Mouse (Mus musculus) brain, embryonic 18.5 days (tissue): Measurements from ENCODE around the gene Pank2.
"Not testable (repeated sequence)": the region's sequence is repeated elsewhere in the genome, so short reads cannot be mapped to it uniquely, and the experiment has no call there.

ENCODE experiments used
- DNase-seq: peaks from one replicate; pipeline ENCODE4 v3.0.0-alpha.2; 2012; ENCODE audit warnings: low read depth, low spot score

Gene Pank2

DNA sequence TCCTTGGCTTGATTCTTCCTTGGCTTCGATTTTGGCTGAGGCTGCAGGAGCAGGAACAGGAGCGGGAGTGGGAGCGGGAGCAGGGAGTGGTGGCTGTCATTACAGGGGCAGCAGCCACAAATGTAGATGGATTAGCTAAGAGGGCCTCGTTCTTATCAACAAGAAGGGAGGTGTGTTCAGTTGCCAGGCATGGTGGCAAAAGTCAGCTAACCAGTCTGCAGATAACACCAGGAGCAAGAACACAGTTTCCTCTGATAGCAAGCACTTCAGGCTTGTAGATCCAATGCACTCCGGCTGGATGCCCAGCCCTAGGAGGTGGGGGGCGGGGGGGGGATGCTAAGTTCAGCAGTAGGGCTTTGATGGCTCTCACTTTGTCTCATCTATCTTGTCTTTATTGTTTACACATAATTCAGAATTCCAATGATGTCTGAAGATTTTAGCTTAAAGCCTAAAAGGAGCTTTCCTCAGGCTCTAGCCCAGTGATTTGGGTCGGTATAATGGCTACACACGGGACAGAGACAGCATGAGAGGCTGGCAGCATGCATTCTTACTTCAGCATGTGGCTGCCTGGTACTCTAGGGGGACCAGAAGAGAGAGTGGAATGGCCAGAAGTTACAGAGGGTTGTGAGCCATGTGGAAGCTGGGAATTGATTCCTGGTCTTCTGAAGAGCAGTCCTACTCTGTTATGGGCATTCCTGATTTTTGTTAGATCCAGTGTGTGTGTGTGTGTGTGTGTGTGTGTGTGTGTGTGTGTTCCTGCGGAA, 1.6 kb upstream of the Pank2 start:
- DNase-seq: no peak

- no peak for DNase-seq
Measured at GRCm38 (mm10) chr2:131261481-131262212, 648 bp upstream of the Pank2 start.

DNA sequence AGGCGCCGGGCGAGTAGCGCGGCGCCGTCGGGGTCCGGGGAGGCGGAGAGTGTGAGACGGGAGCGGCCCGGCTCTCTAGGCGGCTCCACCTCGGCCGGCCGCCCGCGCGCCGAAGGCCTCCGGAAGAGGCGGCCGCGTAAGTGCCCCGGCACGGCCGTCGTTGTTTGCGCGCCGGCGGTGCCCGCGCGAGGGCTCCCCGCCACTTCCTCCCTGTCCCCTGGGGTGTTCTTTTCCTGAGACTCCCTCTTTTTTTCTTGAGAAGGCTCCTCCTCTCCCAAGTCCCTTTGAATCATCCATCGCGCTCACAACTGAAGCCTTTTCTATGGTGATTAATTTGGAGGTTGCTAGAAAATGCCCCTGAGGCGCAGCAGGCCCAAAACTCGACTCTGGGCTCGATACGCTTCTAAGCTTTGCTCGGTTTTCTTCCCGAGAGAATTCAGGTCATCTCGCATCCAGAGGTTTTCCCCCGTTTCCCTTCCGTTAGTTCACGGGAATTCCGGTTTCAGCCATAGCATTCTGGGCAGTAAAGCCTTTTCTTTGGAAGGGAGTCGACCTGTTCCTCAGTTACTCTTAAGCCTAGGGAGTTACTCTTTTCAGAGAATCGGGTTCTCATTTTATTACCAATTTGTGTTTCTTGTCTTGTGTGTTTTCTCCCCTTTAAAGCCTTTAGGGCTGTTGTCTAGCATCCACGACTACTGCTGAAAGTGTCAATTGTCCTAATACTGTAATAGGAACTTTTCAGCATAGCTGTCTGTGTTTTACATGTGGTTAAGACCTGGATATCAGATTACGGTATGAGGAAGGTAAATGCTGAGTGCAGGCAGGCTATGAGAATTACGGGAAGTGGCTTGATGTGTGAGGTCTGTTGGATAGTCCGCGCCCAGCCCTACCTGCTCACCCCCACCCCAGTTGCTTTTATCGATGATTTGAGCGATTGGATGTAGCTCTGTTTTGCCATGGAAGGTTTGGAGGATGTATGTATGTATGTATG, 680 bp downstream of the Pank2 start:
- DNase-seq: no peak

DNA sequence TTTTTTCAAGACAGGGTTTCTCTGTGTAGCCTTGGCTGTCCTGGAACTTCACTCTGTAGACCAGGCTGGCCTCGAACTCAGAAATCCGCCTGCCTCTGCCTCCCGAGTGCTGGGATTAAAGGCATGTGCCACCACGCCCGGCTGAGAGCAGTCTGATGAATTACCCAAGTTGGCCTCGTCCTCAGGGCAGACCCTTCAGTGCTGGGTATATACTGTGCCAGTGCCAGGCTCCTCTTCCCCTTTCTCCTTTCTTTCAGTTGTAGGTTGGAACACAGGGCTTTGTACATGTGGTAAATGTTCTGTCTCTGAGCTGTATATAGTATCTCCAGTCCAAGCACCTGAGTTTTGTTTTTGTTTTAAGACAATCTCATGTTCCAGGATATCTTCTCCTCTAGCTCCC, 1.7 kb downstream of the Pank2 start:
- no peak for DNase-seq

DNA sequence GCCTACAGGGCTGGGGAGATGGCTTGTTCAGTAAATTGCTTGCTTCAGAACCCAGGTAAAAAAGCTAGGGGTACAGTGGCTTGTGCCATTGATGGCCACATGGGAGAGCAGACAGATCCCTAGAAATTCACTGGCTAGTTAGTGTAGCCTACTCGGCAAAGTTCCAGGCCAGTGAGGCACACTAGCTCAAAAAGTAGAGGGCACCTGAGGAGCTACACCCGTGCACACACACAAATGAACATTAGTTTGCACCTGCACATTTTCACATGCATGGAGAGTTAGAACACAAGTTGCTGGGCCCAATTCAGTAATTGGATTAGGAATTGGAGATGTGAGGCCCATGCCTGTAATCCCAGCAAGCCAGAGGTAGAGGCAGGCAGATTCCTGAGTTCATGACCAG, 2.8 kb downstream of the Pank2 start:
- no peak for DNase-seq

DNA sequence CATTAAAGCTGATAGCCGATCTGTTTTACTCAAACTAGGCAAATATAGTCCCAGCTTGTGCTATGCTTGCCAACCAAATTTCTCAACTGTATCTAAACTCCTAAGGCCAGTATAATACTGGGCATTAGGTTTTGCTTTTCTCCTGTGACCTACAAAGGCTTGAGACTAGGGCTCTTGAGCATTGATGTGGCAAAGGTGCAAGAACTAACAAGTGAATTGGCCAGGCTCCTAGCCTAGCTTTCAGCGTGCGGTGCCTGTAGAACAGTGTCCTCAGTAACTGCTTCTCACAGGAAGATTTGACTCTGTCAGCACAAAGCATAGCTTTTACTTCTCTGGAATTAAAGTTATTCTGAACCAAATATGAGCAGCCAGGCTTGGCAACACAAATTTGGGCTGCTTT, 13.2 kb downstream of the Pank2 start:
- DNase-seq: no peak

GRCm38 (mm10) chr2:131276722-131277121, 14.4 kb downstream of the Pank2 start:
- DNase-seq: no peak

DNA sequence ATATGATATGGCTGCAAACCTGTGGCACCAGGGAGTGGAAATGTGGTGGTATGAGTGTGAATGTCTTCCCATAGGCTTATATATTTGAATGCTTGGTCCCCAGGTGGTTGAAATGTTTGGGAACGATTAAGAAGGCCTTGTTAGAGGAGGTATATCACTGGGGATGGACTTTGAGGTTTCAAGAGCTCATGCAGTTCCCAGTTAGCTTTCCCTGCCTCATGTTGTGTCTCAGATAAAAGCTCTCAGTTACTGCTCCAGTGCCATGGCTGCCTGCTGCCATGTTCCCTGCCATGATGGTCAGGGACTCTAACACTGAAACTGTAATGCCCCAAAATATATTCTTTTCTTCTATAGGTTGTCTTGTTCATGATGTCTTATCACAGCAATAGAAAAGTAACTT, 19.3 kb downstream of the Pank2 start:
- DNase-seq: no peak

GRCm38 (mm10) chr2:131286276-131286675, 24.0 kb downstream of the Pank2 start:
- no peak for DNase-seq

- DNase-seq: no peak
Measured at GRCm38 (mm10) chr2:131290669-131291068, 28.4 kb downstream of the Pank2 start.

DNA sequence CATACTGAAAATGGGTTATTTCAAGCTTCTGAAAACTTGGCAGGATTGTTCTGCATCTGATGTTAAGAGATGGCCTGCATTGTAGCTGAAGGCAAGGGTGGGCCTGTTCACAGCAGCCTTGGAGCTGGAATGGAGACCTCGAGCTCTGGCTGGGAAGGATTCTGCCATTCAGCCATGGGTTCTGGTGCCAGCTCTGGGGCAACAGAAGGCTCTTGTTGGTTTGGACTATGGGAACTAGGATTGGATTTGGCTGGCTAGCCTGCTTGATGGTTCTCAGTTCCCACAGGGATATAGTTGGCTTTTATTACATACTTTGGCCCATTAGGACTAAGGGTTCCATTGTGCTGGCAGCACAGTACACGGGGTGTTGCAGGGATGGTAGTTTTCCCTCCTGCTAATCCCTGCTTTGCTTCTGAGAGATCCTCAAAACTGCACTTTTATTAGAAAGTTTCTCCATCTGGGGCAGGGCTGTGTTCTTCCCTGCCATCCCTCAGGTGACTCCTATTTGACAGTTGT, 34.5 kb downstream of the Pank2 start:
- DNase-seq: no peak

DNA sequence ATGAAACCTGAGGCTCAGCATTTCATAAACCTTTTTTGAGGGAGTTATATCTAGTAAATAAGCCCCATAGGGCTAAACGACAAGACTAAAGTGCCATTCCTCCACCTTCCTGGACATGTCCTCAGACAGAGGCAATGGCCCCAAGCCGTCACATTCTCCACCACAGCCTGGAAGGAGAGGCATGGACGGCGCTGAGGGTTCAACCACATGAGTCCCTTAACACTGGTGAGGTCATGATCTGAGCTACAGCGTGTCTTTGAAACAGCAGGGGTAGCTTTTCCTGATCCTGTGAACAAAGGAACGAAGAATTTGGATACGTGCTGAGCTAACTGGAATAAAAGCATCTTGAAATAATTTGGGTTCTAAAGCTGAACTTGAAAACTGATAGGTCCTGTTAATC, 36.4 kb downstream of the Pank2 start:
- not testable (repeated sequence) for DNase-seq

DNA sequence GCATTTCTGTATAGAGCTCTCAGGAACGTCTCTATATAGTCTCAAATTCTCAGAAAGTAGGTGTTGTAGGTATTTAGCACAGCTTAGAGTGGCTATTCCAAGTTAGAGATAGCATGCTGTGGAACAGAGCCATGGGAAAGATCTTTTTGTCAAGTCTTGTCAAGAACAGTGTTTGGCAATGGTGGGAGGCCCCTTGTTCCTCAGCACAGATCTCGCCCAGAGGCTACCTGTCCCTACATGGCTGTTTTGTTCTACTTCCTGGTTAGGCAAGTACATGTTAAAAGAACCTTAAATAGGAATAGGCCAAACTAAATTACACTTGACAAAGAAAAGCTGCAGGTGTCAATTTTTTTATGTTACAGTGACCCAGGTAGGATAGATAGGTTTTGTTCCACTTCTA, 38.2 kb downstream of the Pank2 start:
- DNase-seq: no peak

DNA sequence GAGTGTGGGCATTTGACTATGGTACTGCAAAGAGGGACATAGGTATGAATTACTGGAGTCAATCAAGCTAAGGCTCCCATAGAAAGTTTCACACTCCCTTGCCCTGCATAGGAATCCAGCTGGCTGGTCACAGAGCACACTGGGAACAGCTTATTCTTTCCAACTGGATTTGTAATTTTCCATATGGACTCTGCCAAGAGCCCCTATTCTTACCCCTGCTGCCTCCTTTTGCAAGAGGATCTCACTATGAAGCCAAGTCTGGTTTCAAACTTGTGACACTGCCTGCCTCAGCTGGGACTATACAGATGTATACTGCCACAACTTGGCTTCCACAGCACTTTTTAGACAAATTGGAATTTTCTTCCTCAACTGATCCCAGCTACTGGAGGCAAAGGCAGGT, 39.3 kb downstream of the Pank2 start:
- no peak for DNase-seq

- no peak for DNase-seq
Measured at GRCm38 (mm10) chr2:131304497-131304896, 42.2 kb downstream of the Pank2 start.

DNA sequence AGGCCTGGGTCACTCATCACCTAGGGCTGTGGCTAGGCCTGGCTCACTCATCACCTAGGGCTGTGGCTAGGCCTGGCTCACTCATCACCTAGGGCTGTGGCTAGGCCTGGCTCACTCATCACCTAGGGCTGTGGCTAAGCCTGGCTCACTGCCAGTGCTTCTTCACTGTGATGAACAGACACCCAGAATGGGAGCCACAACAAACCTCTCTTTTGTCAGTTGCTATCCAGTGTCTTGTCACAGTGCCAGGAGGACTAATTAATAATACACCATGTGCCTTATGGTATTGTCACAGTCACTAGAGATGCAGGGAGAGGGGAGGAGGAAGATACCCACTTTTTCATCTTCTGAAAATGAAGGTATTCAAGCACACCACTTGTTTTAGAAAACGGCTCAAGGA, 42.9 kb downstream of the Pank2 start:
- DNase-seq: not testable (repeated sequence)

GRCm38 (mm10) chr2:131307391-131307790, 45.1 kb downstream of the Pank2 start:
- DNase-seq: no peak

GRCm38 (mm10) chr2:131307822-131308221, 45.5 kb downstream of the Pank2 start:
- DNase-seq: no peak

- no peak for DNase-seq
Measured at GRCm38 (mm10) chr2:131309296-131309695, 47.0 kb downstream of the Pank2 start.

- no peak for DNase-seq
Measured at GRCm38 (mm10) chr2:131316167-131316566, 53.9 kb downstream of the Pank2 start.

DNA sequence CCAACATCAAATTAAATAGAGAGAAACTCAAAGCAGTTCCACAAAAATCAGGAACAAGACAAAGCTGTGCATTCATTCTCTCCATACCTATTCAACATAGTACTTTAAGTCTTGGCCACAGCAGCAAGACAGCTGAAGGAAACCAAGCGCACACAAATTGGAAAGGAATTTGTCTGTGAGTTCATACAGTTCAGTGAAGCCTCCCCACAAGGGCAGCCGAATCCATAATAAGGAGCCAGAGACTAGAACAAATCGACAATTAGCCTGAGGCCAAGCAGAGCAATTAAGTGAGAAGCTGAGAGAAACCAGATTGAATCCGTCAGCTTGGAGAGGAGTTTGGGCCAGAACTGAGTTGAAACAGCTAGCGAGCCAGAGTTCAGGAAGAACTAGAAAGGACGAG, 57.1 kb downstream of the Pank2 start:
- no peak for DNase-seq

DNA sequence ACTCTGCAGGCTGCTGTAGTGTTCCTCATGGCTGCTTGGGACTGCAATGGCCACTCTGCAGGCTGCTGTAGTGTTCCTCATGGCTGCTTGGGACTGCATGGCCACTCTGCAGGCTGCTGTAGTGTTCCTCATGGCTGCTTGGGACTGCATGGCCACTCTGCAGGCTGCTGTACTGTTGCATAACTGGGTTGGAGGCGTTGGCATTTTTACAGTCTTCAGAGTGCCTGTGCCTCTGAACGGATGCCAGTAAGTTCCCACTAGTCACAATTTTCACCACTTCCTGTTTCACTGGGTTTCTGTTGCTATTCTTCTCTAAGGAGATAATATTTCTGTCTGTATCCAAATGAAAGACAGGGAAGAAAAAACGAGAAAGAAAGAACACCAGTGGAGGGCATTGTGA, 58.9 kb downstream of the Pank2 start:
- DNase-seq: not testable (repeated sequence)
